17 mouse cellular contexts compared by ENCODE assay signal in genomic region chr4:31660896-31661295, GRCm38 (mm10).
"Had no signal": no experiment of that assay in that cellular context is flagged by ENCODE, and none has a peak within 500 bp of the region (broad histone marks: within the 10 kb centered on the region; RNA-seq: fewer than 3 reads in every experiment).

No protein-coding gene starts in this region.

- DNase-seq: kidney, adult 2 months; kidney, postnatal 14 days; lung, adult 2 months; lung, postnatal 10 days; retina, postnatal 1 day; right cerebral cortex, postnatal 4 days; spleen, adult 18-20 months; thymus, adult 18-20 months; thymus, postnatal 14 days had no signal

- H3K27me3 ChIP-seq: kidney, embryonic 15.5 days; limb, embryonic 13.5 days; liver, embryonic 15.5 days; megakaryocyte, embryonic 14.5 days; midbrain, embryonic 15.5 days; neural tube, embryonic 12.5 days had no signal

- H3K4me1 ChIP-seq: kidney, embryonic 15.5 days; liver, embryonic 15.5 days; megakaryocyte, embryonic 14.5 days; midbrain, embryonic 15.5 days had no signal

- ATAC-seq: midbrain, embryonic 15.5 days had no signal

- H3K9me3 ChIP-seq: kidney, embryonic 15.5 days; limb, embryonic 13.5 days; liver, embryonic 15.5 days; midbrain, embryonic 15.5 days; neural tube, embryonic 12.5 days had no signal

- H3K9ac ChIP-seq: kidney, embryonic 15.5 days; limb, embryonic 13.5 days; liver, embryonic 15.5 days; midbrain, embryonic 15.5 days; neural tube, embryonic 12.5 days had no signal

- H3K4me3 ChIP-seq: kidney, embryonic 15.5 days; limb, embryonic 13.5 days; liver, embryonic 15.5 days; megakaryocyte, embryonic 14.5 days; midbrain, embryonic 15.5 days; neural tube, embryonic 12.5 days had no signal

- H3K36me3 ChIP-seq: kidney, embryonic 15.5 days; limb, embryonic 13.5 days; liver, embryonic 15.5 days; midbrain, embryonic 15.5 days; neural tube, embryonic 12.5 days had no signal

- H3K27ac ChIP-seq: kidney, embryonic 15.5 days; limb, embryonic 13.5 days; liver, embryonic 15.5 days; macrophage; midbrain, embryonic 15.5 days; neural tube, embryonic 12.5 days had no signal

- H3K4me2 ChIP-seq: kidney, embryonic 15.5 days; limb, embryonic 13.5 days; liver, embryonic 15.5 days; midbrain, embryonic 11.5 days; midbrain, embryonic 15.5 days; neural tube, embryonic 12.5 days had no signal
